Comparison of ENCODE assay signal across 12 mouse cellular contexts in the genomic region with DNA sequence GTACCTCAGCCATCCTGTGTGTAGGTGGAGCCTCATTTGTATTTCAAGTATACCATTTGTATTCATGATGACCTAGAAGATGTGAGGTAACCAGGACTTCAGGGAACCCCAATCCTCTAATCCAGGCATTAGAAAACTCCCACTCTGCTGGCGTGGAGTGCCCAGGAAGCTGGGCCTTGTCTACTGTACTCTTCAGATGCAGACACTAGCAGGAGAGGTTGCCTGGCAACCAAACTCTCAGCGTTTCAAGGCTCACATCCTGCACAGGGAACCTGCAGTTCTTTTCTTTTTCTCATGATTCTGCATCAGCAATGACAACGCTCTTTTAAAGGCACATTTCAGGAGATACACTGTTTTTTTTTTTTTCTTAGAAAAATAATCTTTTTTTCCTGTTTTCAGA.
A peak's percentile ranks its signal among the peaks of the same experiment; 100 is the strongest.
DNase-seq lines count a peak whose midpoint lies in the region; ATAC-seq lines count a peak whose summit lies in the region.
"Had no signal": no experiment of that assay in that cellular context is flagged by ENCODE, and none has a peak within 500 bp of the region (broad histone marks: within the 10 kb centered on the region; RNA-seq: fewer than 3 reads in every experiment).

No protein-coding gene starts in this region.

- H3K4me2 ChIP-seq in hindbrain, embryonic 14.5 days (replicated peaks) = no peak overlapping the region
- no peak overlapping the region for H3K4me2 ChIP-seq in hindbrain, embryonic 12.5 days (replicated peaks)
- H3K4me2 ChIP-seq: heart, embryonic 13.5 days had no signal

- H3K4me1 ChIP-seq in hindbrain, embryonic 14.5 days (replicated peaks; ENCODE audit: control insufficient read depth, insufficient read depth, low read length) = 0 out of 2 replicates have a peak, but pooled peaks cover 3% of the 10 kb centered on the region
- no peaks in the 10 kb centered on the region; the same call in 1 of the 2 replicates for H3K4me1 ChIP-seq in hindbrain, embryonic 12.5 days

- intact Hi-C loops in gastrocnemius, postnatal 14 days (cut with DNase I; ENCODE audit: low total_unique reads) = no loop called here

- H3K9ac ChIP-seq in hindbrain, embryonic 14.5 days = no peak overlapping the region
- H3K9ac ChIP-seq in hindbrain, embryonic 12.5 days = no peak overlapping the region
- H3K9ac ChIP-seq: heart, embryonic 13.5 days; liver, embryonic 14.5 days had no signal

- peak; percentile 45 for DNase-seq in hindbrain, embryonic 14.5 days (ENCODE audit: low spot score)
- DNase-seq in layer of hippocampus, postnatal 36 days = peak; percentile 36 to 45
- DNase-seq in right cerebral cortex, postnatal 10 days (ENCODE audit: low spot score in 2 of 2) = peak; percentile 80 to 90
- no peak for DNase-seq in urinary bladder, postnatal 25 days (ENCODE audit: low spot score)
- DNase-seq in cerebellum, postnatal 25 days = no peak
- DNase-seq in gastrocnemius, postnatal 14 days = no peak
- DNase-seq: cerebellum, adult 18-20 months had no signal

- 38% methylated on average over 3 of the region's 3 CpGs for WGBS in hindbrain, embryonic 14.5 days
- 47% methylated on average over 3 of the region's 3 CpGs for WGBS in hindbrain, embryonic 12.5 days

- H3K27me3 ChIP-seq in hindbrain, embryonic 14.5 days (ENCODE audit: control insufficient read depth, insufficient read depth, low read length) = no peaks in the 10 kb centered on the region
- no peaks in the 10 kb centered on the region for H3K27me3 ChIP-seq in hindbrain, embryonic 12.5 days
- H3K27me3 ChIP-seq: heart, embryonic 13.5 days had no signal

- peak; percentile 44; the same call in 1 of the 2 replicates for ATAC-seq in hindbrain, embryonic 14.5 days (ENCODE audit: low FRiP score)
- no peak for ATAC-seq in hindbrain, embryonic 12.5 days (ENCODE audit: low FRiP score)
- ATAC-seq in common myeloid progenitor, adult 5-6 weeks (replicated peaks; ENCODE audit: low read depth, poor library complexity, severe bottlenecking) = peak; percentile 20; the same call in 1 of the 2 replicates

- peaks cover 64% of the 10 kb centered on the region for H3K36me3 ChIP-seq in hindbrain, embryonic 14.5 days (replicated peaks; ENCODE audit: control insufficient read depth, insufficient read depth)
- H3K36me3 ChIP-seq in hindbrain, embryonic 12.5 days = peaks cover 37% of the 10 kb centered on the region

- 0 out of 2 replicates have a peak overlapping the region, but pooled peaks have one; percentile 51 for H3K27ac ChIP-seq in hindbrain, embryonic 14.5 days
- no peak overlapping the region for H3K27ac ChIP-seq in hindbrain, embryonic 12.5 days
- H3K27ac ChIP-seq: heart, embryonic 13.5 days; kidney, postnatal 0 days; liver, embryonic 14.5 days had no signal

- H3K9me3 ChIP-seq in hindbrain, embryonic 14.5 days (ENCODE audit: control insufficient read depth, low read length) = no peaks in the 10 kb centered on the region
- no peaks in the 10 kb centered on the region for H3K9me3 ChIP-seq in hindbrain, embryonic 12.5 days (replicated peaks)
- H3K9me3 ChIP-seq: heart, embryonic 13.5 days had no signal

- no peak overlapping the region for H3K4me3 ChIP-seq in hindbrain, embryonic 14.5 days (replicated peaks; ENCODE audit: low read length)
- no peak overlapping the region for H3K4me3 ChIP-seq in hindbrain, embryonic 12.5 days
- H3K4me3 ChIP-seq: heart, embryonic 13.5 days had no signal

Comparison
In these comparisons a context has a peak if more than half of its experiments do, and no peak if none do; other contexts are left out.
1. DNase-seq: peak in hindbrain, embryonic 14.5 days (single experiment), layer of hippocampus, postnatal 36 days (2 of 2) and right cerebral cortex, postnatal 10 days (2 of 2); none in urinary bladder, postnatal 25 days (single experiment), cerebellum, postnatal 25 days (0 of 2) and gastrocnemius, postnatal 14 days (single experiment).